Mouse (Mus musculus): ENCODE measurements around the gene Trrap. TPM values are rescaled to one million over a fixed set of nuclear protein-coding genes. Genes with fewer than 3 reads are reported as not detected.
"Not testable (repeated sequence)": the region's sequence is repeated elsewhere in the genome, so short reads cannot be mapped to it uniquely, and the experiment has no call there.

The Trrap gene
- 73.7 and 80.4 TPM in 2 replicates for polyA plus RNA-seq (2015; fragmentation: Nextera tagmentation; extraction: Ambion mirVana)

GRCm38 (mm10) chr5:144767106-144767798 lies at the start of gene Trrap:
TSS of gene Trrap (plus strand) at chr5:144767732.
- Histone ChIP-seq H3K27ac (ENCODE audit: low read length) (peak within 1 kb of the TSS; percentile 97), H3K9ac (replicated peaks; ENCODE audit: low read depth, low read length) (peak within 1 kb of the TSS; percentile 96), H3K4me1 (replicated peaks; ENCODE audit: control insufficient read depth, insufficient read depth, low read length) (peaks cover 12% of the 10 kb centered on the region), H3K4me2 (ENCODE audit: low read length) (peak within 1 kb of the TSS; percentile 80), H3K4me3 (replicated peaks; ENCODE audit: low read length) (peak within 1 kb of the TSS; percentile 92)
- 83% methylated on average over 12 of the region's 15 CpGs for WGBS
- not testable (repeated sequence) for H3K9me3 ChIP-seq (ENCODE audit: control insufficient read depth, low read length); H3K27me3 ChIP-seq (replicated peaks; ENCODE audit: control insufficient read depth, insufficient read depth, low read length); H3K36me3 ChIP-seq (ENCODE audit: control insufficient read depth, insufficient read depth)
- ATAC-seq, result peak; percentile 1; the same call in 1 of the 2 replicates

GRCm38 (mm10) chr5:144719781-144720180 lies 47.8 kb upstream of the Trrap start:
- Histone ChIP-seq H3K36me3 (ENCODE audit: control insufficient read depth, insufficient read depth) (no peaks in the 10 kb centered on the region), H3K4me3 (replicated peaks; ENCODE audit: low read length) (no peak overlapping the region), H3K9ac (replicated peaks; ENCODE audit: low read depth, low read length) (no peak overlapping the region), H3K27me3 (replicated peaks; ENCODE audit: control insufficient read depth, insufficient read depth, low read length) (no peaks in the 10 kb centered on the region), H3K4me2 (ENCODE audit: low read length) (no peak overlapping the region), H3K9me3 (ENCODE audit: control insufficient read depth, low read length) (no peaks in the 10 kb centered on the region), H3K4me1 (replicated peaks; ENCODE audit: control insufficient read depth, insufficient read depth, low read length) (peaks cover 6% of the 10 kb centered on the region; the same call in 1 of the 2 replicates), H3K27ac (ENCODE audit: low read length) (no peak overlapping the region)
- no peak; the same call in 1 of the 2 replicates for ATAC-seq
- 34% methylated on average over 6 of the region's 6 CpGs for WGBS

GRCm38 (mm10) chr5:144720281-144720680 lies 47.3 kb upstream of the Trrap start:
- ATAC-seq, result no peak
- H3K9ac ChIP-seq (replicated peaks; ENCODE audit: low read depth, low read length), result no peak overlapping the region
- peaks cover 7% of the 10 kb centered on the region; the same call in 1 of the 2 replicates for H3K4me1 ChIP-seq (replicated peaks; ENCODE audit: control insufficient read depth, insufficient read depth, low read length)
- no peak overlapping the region for H3K4me2 ChIP-seq (ENCODE audit: low read length)
- no peaks in the 10 kb centered on the region for H3K36me3 ChIP-seq (ENCODE audit: control insufficient read depth, insufficient read depth)
- no peak overlapping the region for H3K27ac ChIP-seq (ENCODE audit: low read length)
- no peaks in the 10 kb centered on the region for H3K27me3 ChIP-seq (replicated peaks; ENCODE audit: control insufficient read depth, insufficient read depth, low read length)
- 44% methylated on average over 4 of the region's 4 CpGs for WGBS
- no peak overlapping the region for H3K4me3 ChIP-seq (replicated peaks; ENCODE audit: low read length)
- no peaks in the 10 kb centered on the region for H3K9me3 ChIP-seq (ENCODE audit: control insufficient read depth, low read length)

GRCm38 (mm10) chr5:144724926-144725325 lies 42.6 kb upstream of the Trrap start:
- no peaks in the 10 kb centered on the region for H3K36me3 ChIP-seq (ENCODE audit: control insufficient read depth, insufficient read depth)
- H3K9ac ChIP-seq (replicated peaks; ENCODE audit: low read depth, low read length), result no peak overlapping the region
- H3K9me3 ChIP-seq (ENCODE audit: control insufficient read depth, low read length), result no peaks in the 10 kb centered on the region
- peaks cover 6% of the 10 kb centered on the region; the same call in 1 of the 2 replicates for H3K4me1 ChIP-seq (replicated peaks; ENCODE audit: control insufficient read depth, insufficient read depth, low read length)
- 7% methylated on average over 2 of the region's 2 CpGs for WGBS
- peaks cover 13% of the 10 kb centered on the region for H3K27me3 ChIP-seq (replicated peaks; ENCODE audit: control insufficient read depth, insufficient read depth, low read length)
- no peak overlapping the region for H3K4me2 ChIP-seq (ENCODE audit: low read length)
- no peak overlapping the region for H3K27ac ChIP-seq (ENCODE audit: low read length)
- peak; percentile 66 for ATAC-seq
- no peak overlapping the region for H3K4me3 ChIP-seq (replicated peaks; ENCODE audit: low read length)

GRCm38 (mm10) chr5:144725554-144725953 lies 42.0 kb upstream of the Trrap start:
- WGBS, result 71% methylated on average over 3 of the region's 3 CpGs
- H3K27me3 ChIP-seq (replicated peaks; ENCODE audit: control insufficient read depth, insufficient read depth, low read length), result peaks cover 13% of the 10 kb centered on the region
- no peak overlapping the region for H3K27ac ChIP-seq (ENCODE audit: low read length)
- ATAC-seq, result no peak
- no peaks in the 10 kb centered on the region for H3K36me3 ChIP-seq (ENCODE audit: control insufficient read depth, insufficient read depth)
- H3K4me3 ChIP-seq (replicated peaks; ENCODE audit: low read length), result no peak overlapping the region
- no peaks in the 10 kb centered on the region for H3K9me3 ChIP-seq (ENCODE audit: control insufficient read depth, low read length)
- H3K4me1 ChIP-seq (replicated peaks; ENCODE audit: control insufficient read depth, insufficient read depth, low read length), result peaks cover 2% of the 10 kb centered on the region; the same call in 1 of the 2 replicates
- no peak overlapping the region for H3K9ac ChIP-seq (replicated peaks; ENCODE audit: low read depth, low read length)
- H3K4me2 ChIP-seq (ENCODE audit: low read length), result no peak overlapping the region

- Histone ChIP-seq H3K36me3 (ENCODE audit: control insufficient read depth, insufficient read depth) (no peaks in the 10 kb centered on the region), H3K9ac (replicated peaks; ENCODE audit: low read depth, low read length) (no peak overlapping the region), H3K4me2 (ENCODE audit: low read length) (no peak overlapping the region), H3K27ac (ENCODE audit: low read length) (no peak overlapping the region), H3K4me3 (replicated peaks; ENCODE audit: low read length) (no peak overlapping the region), H3K9me3 (ENCODE audit: control insufficient read depth, low read length) (no peaks in the 10 kb centered on the region), H3K4me1 (replicated peaks; ENCODE audit: control insufficient read depth, insufficient read depth, low read length) (peaks cover 2% of the 10 kb centered on the region; the same call in 1 of the 2 replicates), H3K27me3 (replicated peaks; ENCODE audit: control insufficient read depth, insufficient read depth, low read length) (peaks cover 13% of the 10 kb centered on the region)
- ATAC-seq, result peak; percentile 62
- WGBS, result 3% methylated on average over 9 of the region's 9 CpGs
Measured at GRCm38 (mm10) chr5:144727119-144727518, 40.4 kb upstream of the Trrap start.

- Histone ChIP-seq H3K4me3 (replicated peaks; ENCODE audit: low read length) (no peak overlapping the region), H3K4me2 (ENCODE audit: low read length) (no peak overlapping the region), H3K9me3 (ENCODE audit: control insufficient read depth, low read length) (no peaks in the 10 kb centered on the region), H3K27ac (ENCODE audit: low read length) (no peak overlapping the region), H3K27me3 (replicated peaks; ENCODE audit: control insufficient read depth, insufficient read depth, low read length) (peaks cover 13% of the 10 kb centered on the region), H3K9ac (replicated peaks; ENCODE audit: low read depth, low read length) (no peak overlapping the region), H3K36me3 (ENCODE audit: control insufficient read depth, insufficient read depth) (no peaks in the 10 kb centered on the region), H3K4me1 (replicated peaks; ENCODE audit: control insufficient read depth, insufficient read depth, low read length) (peaks cover 2% of the 10 kb centered on the region; the same call in 1 of the 2 replicates)
- WGBS, result 14% methylated on average over 5 of the region's 5 CpGs
- ATAC-seq, result no peak
Measured at GRCm38 (mm10) chr5:144728237-144728636, 39.3 kb upstream of the Trrap start.

GRCm38 (mm10) chr5:144729216-144729615 lies 38.3 kb upstream of the Trrap start:
- H3K36me3 ChIP-seq (ENCODE audit: control insufficient read depth, insufficient read depth), result no peaks in the 10 kb centered on the region
- H3K9me3 ChIP-seq (ENCODE audit: control insufficient read depth, low read length), result no peaks in the 10 kb centered on the region
- no peak overlapping the region for H3K4me2 ChIP-seq (ENCODE audit: low read length)
- peaks cover 2% of the 10 kb centered on the region; the same call in 1 of the 2 replicates for H3K4me1 ChIP-seq (replicated peaks; ENCODE audit: control insufficient read depth, insufficient read depth, low read length)
- H3K9ac ChIP-seq (replicated peaks; ENCODE audit: low read depth, low read length), result no peak overlapping the region
- WGBS, result 61% methylated on average over 8 of the region's 8 CpGs
- ATAC-seq, result no peak
- H3K27me3 ChIP-seq (replicated peaks; ENCODE audit: control insufficient read depth, insufficient read depth, low read length), result peaks cover 13% of the 10 kb centered on the region
- no peak overlapping the region for H3K4me3 ChIP-seq (replicated peaks; ENCODE audit: low read length)
- H3K27ac ChIP-seq (ENCODE audit: low read length), result no peak overlapping the region

- H3K4me3 ChIP-seq (replicated peaks; ENCODE audit: low read length), result no peak overlapping the region
- peaks cover 3% of the 10 kb centered on the region; the same call in 1 of the 2 replicates for H3K27me3 ChIP-seq (replicated peaks; ENCODE audit: control insufficient read depth, insufficient read depth, low read length)
- H3K4me2 ChIP-seq (ENCODE audit: low read length), result no peak overlapping the region
- WGBS, result 21% methylated on average over 4 of the region's 4 CpGs
- peak; percentile 28; the same call in 1 of the 2 replicates for ATAC-seq
- no peak overlapping the region for H3K9ac ChIP-seq (replicated peaks; ENCODE audit: low read depth, low read length)
- H3K9me3 ChIP-seq (ENCODE audit: control insufficient read depth, low read length), result no peaks in the 10 kb centered on the region
- H3K4me1 ChIP-seq (replicated peaks; ENCODE audit: control insufficient read depth, insufficient read depth, low read length), result no peaks in the 10 kb centered on the region
- no peak overlapping the region for H3K27ac ChIP-seq (ENCODE audit: low read length)
- no peaks in the 10 kb centered on the region for H3K36me3 ChIP-seq (ENCODE audit: control insufficient read depth, insufficient read depth)
Measured at GRCm38 (mm10) chr5:144733953-144734352, 33.6 kb upstream of the Trrap start.

All from forebrain, embryonic 16.5 days (tissue).